Mouse (Mus musculus): ENCODE results near the gene Egflam. TPM values are rescaled to one million over a fixed set of nuclear protein-coding genes. Genes with fewer than 3 reads are reported as not detected.

Egflam gene
- total RNA-seq (2023), result not detected

DNA sequence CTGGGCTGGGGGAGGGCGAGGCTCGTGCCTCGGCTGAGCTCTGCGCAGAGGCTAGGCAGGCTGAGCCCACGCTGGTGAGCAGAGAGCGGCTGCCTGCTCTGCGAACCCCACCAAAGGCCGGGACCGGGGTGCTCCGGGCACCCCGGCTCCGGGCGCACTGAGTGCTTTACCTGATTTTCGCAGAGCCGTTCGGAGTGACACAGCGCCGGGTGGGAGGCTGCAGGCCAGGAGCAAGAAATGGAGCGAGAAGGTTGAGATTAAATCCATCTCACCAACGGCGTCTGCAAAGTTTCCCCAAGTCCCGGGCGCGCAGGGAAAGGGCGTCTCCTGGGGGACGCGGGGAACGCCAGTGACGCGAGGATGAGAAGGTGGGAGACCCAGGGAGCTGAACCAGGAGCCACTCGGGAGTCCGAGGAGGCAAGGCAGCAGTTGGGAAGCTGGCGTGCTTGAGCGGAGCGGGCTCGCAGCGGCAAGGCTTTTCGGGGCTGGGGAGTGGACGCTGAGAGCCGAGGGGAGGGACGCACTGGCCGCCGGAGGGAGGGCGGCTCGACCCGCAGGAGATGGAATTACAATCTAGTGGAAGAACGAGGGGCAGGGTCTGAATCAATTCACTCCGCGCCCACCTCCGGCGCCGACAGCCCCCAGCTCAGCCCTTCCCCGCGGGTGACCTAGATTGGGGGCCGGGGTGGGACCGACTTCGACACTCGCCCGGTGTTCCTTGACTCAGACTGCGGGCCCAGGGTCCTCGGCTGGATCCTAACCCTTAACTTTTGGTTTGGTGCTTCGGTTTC, at the start of gene Egflam:
TSS of gene Egflam (minus strand) at position 578 of the 791 bp plus-strand sequence.

All from T-cell, adult 66 days (primary cell).